Mouse (Mus musculus) heart, embryonic 11.5 days (tissue): ENCODE measurements at regions not wholly inside any gene's neighbourhood (a gene's known extent, or its start where the extent isn't known, plus 50 kb on each side); places are given as distances from the start of the nearest gene placed in this dataset.
A peak's percentile ranks its signal among the peaks of the same experiment; 100 is the strongest.

Source experiments
- ATAC-seq: fragments of 200-750 bp; cut with Nextera tagmentation; replicated peaks from 2 replicates; pipeline ENCODE4 v1.8.0; 2017; ENCODE audit warnings: moderate library complexity; ENCODE audit not compliant: insufficient number of reproducible peaks, low FRiP score, low TSS enrichment
- H3K27ac ChIP-seq: fragments of 300-500 bp; sonication (generic); 2 replicates; pipeline ENCODE4 v1.5.1; 2014; ENCODE audit warnings: mild to moderate bottlenecking, low read depth, low read length
- H3K27me3 ChIP-seq: fragments of 300-500 bp; sonication (generic); 2 replicates; pipeline ENCODE4 v1.6.1; 2014; ENCODE audit warnings: mild to moderate bottlenecking, low read length, mixed read lengths; ENCODE audit not compliant: control insufficient read depth, insufficient read depth
- H3K36me3 ChIP-seq: fragments of 300-500 bp; sonication (generic); 2 replicates; pipeline ENCODE4 v1.6.1; 2014; ENCODE audit warnings: mild to moderate bottlenecking, low read length, moderate library complexity, mixed read lengths; ENCODE audit not compliant: control insufficient read depth, insufficient read depth
- H3K4me1 ChIP-seq: fragments of 300-500 bp; sonication (generic); 2 replicates; pipeline ENCODE4 v1.6.1; 2014; ENCODE audit warnings: low read length; ENCODE audit not compliant: control insufficient read depth, insufficient read depth
- H3K4me2 ChIP-seq: fragments of 300-500 bp; sonication (generic); 2 replicates; pipeline ENCODE4 v1.6.1; 2014; ENCODE audit warnings: mild to moderate bottlenecking, moderate library complexity
- H3K4me3 ChIP-seq: fragments of 300-500 bp; sonication (generic); 2 replicates; pipeline ENCODE4 v1.5.1; 2014; ENCODE audit warnings: low read depth, low read length
- H3K9ac ChIP-seq: fragments of 300-500 bp; sonication (generic); 2 replicates; pipeline ENCODE4 v1.6.1; 2014; ENCODE audit warnings: mild to moderate bottlenecking, low read depth, low read length, moderate library complexity
- H3K9me3 ChIP-seq: fragments of 300-500 bp; sonication (generic); replicated peaks from 2 replicates; pipeline ENCODE4 v1.6.1; 2016; ENCODE audit warnings: low read length; ENCODE audit not compliant: control insufficient read depth
- WGBS: fragments of 180-500 bp; shearing (Covaris S2); extraction: QIAGEN DNeasy Blood & Tissue Kit; methylation state at CpG from one replicate; pipeline ENCODE4 v1.1.7; 2014; ENCODE audit not compliant: insufficient replicate concordance; 5-methylcytosine and 5-hydroxymethylcytosine counted together

DNA sequence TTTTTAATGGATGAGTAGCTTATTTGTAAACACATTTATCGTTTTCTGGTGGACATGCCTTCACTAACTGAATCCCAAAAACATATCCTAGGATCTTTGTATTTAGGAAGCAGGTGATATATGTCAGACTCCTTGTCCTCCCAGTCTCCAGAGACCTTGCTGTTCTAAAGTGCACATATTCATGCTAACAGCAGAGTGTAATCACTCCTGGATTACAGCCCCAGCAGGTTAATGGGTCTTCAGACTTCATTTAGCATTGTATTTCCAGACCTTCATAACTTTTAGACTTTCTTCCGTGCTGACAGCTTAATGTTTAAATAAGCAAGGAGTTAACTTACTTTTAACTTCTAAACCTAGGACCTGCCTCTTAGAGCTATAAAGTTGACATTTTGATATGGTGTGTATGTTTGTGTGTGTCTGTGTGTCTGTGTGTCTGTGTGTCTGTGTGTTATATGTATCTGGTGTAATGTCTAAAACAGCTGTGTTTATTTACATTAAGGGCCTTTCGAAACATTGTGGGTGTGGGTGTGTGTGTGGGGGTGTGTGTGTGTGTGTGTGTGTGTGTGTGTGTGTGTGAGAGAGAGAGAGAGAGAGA lies 398.3 kb downstream of the Gm4340 start:
- H3K27me3 ChIP-seq = no peaks in the 10 kb centered on the region
- WGBS = 71% methylated on average over 3 of the region's 3 CpGs
- H3K9me3 ChIP-seq = no peaks in the 10 kb centered on the region
- H3K4me3 ChIP-seq = no peak overlapping the region
- ATAC-seq = no peak
- no peaks in the 10 kb centered on the region for H3K36me3 ChIP-seq
- no peak overlapping the region for H3K9ac ChIP-seq
- H3K4me1 ChIP-seq = no peaks in the 10 kb centered on the region
- no peak overlapping the region for H3K4me2 ChIP-seq
- no peak overlapping the region for H3K27ac ChIP-seq

DNA sequence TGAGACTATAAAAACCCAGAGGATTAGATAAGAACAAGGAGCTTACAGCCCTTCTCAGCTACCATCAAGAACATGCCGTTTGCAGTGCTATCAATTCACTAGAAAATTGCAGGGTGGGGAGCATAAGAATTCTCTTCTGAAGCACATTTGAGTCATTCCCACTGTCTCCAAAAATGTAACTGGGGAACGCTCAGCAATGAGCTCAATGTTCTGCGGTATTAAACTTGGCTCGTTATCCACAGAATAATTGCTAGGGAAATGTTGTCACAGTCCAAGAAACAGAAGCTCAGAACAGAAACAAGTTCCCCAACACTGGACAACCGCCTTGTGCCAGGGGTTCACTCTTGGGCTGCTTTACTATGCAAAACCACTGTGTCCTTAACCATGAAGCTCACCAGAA lies 402.1 kb downstream of the Gm4340 start:
- H3K4me2 ChIP-seq = no peak overlapping the region

DNA sequence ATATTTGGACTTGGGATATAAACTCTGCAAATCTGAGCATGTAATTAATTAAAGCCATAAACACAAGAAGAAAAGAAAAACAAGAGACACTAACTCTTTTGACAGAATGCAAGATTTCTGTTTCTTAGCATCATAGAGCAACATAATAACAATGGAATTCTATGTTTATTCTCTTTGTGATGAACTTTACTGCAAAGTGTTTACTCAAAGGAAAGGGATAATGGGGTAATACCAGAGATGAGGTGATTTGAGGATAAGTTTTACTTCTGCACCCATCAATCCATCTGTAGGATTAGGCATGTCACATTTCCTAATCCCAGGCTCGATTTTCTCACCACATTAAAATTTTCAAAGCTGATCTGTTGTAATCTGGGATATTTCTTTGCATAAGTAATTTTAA lies 433.8 kb downstream of the Gm4340 start:
- Histone ChIP-seq H3K36me3 (no peaks in the 10 kb centered on the region), H3K27me3 (no peaks in the 10 kb centered on the region), H3K4me1 (no peaks in the 10 kb centered on the region), H3K27ac (no peak overlapping the region), H3K9ac (no peak overlapping the region), H3K4me3 (no peak overlapping the region), H3K4me2 (no peak overlapping the region), H3K9me3 (no peaks in the 10 kb centered on the region)
- 44% methylated on average over 1 of the region's 1 CpGs for WGBS
- ATAC-seq = no peak

More for the DNA sequence above, 402.1 kb downstream of the Gm4340 start:
- WGBS = 85% methylated on average over 5 of the region's 5 CpGs
- Histone ChIP-seq H3K9me3 (no peaks in the 10 kb centered on the region), H3K27me3 (no peaks in the 10 kb centered on the region), H3K4me1 (no peaks in the 10 kb centered on the region), H3K4me3 (no peak overlapping the region), H3K36me3 (no peaks in the 10 kb centered on the region), H3K9ac (no peak overlapping the region), H3K27ac (no peak overlapping the region)
- ATAC-seq = no peak

DNA sequence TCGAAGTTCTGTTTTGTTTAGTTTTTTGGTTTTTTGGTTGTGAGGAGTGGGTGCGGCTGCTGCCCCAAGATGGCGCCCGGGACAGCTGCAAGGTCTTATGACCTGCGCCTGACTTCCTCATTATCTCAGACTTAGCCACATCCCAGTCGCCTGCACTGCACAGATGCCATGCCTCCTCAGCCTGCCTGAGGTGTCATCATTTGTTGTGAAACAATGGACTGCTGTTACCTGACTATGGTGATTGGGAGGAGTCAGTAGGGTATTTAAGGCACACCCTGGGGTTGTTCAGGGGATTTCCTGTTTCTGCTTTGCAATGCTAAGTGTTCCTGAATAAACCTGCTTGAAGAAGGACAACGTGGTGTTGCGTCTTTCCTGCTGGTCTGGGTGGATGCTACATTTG lies 457.2 kb downstream of the Gm4340 start:
- WGBS = 80% methylated on average over 8 of the region's 8 CpGs
- H3K9me3 ChIP-seq = no peaks in the 10 kb centered on the region
- H3K4me1 ChIP-seq = no peaks in the 10 kb centered on the region
- H3K9ac ChIP-seq = no peak overlapping the region
- H3K27me3 ChIP-seq = no peaks in the 10 kb centered on the region
- H3K4me3 ChIP-seq = no peak overlapping the region
- no peak overlapping the region for H3K4me2 ChIP-seq
- H3K27ac ChIP-seq = no peak overlapping the region
- H3K36me3 ChIP-seq = no peaks in the 10 kb centered on the region
- no peak for ATAC-seq

DNA sequence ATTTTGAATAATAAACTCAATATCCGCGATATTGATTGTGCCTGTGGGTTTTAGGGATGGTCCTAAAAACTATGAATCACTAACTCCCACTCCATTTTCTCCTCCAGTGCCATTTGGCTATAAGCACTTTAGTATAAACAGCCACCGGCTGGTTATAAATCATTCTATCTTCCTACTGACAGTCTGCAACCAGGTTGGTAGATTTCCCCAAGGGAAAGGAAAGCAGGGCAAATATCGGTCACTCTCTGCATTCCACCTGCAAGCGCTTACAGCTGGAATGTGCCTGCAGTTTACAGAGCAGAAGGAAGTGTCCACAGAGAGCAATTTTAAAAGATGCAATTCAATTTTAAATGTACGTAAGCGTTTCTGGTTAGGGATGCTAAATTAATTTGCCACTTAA lies 466.5 kb downstream of the Gm4340 start:
- Histone ChIP-seq H3K9me3 (no peaks in the 10 kb centered on the region), H3K27me3 (no peaks in the 10 kb centered on the region), H3K27ac (no peak overlapping the region), H3K4me1 (no peaks in the 10 kb centered on the region), H3K36me3 (no peaks in the 10 kb centered on the region), H3K9ac (no peak overlapping the region), H3K4me3 (no peak overlapping the region), H3K4me2 (no peak overlapping the region)
- 57% methylated on average over 7 of the region's 7 CpGs for WGBS
- no peak for ATAC-seq

DNA sequence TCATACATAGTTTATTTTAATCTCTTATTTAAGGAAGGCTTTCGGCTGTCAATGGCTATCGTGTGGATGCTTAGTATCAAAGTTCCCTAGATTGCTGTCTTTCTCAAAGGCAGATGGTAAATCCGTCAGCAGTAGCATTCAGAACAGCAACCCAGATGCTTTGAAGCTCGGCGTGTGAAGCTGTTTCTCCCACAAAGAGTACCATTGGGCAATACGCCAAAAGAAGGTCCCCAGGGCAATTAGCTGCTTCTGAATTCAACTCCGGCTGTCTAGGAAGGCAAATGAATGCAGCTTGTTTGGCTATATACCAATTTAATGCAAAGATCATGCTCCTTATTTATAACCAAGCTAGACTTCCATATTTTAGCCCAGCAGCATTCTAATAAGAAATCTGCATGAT lies 467.8 kb downstream of the Gm4340 start:
- no peak overlapping the region for H3K9ac ChIP-seq
- no peaks in the 10 kb centered on the region for H3K9me3 ChIP-seq
- no peaks in the 10 kb centered on the region for H3K27me3 ChIP-seq
- no peak for ATAC-seq
- WGBS = 53% methylated on average over 7 of the region's 7 CpGs
- H3K4me1 ChIP-seq = no peaks in the 10 kb centered on the region
- H3K36me3 ChIP-seq = no peaks in the 10 kb centered on the region
- no peak overlapping the region for H3K4me3 ChIP-seq
- no peak overlapping the region for H3K4me2 ChIP-seq
- no peak overlapping the region for H3K27ac ChIP-seq

DNA sequence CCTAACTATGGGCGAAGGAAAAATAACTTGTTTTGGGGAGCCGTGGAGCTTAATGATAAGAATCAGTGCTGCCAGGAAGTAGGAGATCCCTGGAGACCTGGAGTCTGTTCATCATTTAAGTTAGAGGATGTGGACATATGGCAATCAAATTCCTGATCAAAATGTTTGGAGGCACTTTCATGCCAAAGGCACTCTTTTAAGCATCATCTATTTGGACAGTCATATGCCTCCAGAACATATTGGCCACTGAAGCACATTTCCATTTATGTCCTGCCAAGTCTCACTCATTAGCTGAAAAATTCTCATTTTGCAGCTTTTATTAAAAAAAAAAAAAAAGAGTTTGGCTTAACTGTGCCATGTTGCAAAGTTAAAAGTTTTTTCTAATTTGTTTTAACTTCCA lies 474.4 kb downstream of the Gm4340 start:
- Histone ChIP-seq H3K9me3 (no peaks in the 10 kb centered on the region), H3K36me3 (no peaks in the 10 kb centered on the region), H3K4me1 (no peaks in the 10 kb centered on the region), H3K4me3 (no peak overlapping the region), H3K4me2 (no peak overlapping the region), H3K27ac (no peak overlapping the region), H3K27me3 (no peaks in the 10 kb centered on the region), H3K9ac (no peak overlapping the region)
- 76% methylated on average over 2 of the region's 2 CpGs for WGBS
- ATAC-seq = no peak

DNA sequence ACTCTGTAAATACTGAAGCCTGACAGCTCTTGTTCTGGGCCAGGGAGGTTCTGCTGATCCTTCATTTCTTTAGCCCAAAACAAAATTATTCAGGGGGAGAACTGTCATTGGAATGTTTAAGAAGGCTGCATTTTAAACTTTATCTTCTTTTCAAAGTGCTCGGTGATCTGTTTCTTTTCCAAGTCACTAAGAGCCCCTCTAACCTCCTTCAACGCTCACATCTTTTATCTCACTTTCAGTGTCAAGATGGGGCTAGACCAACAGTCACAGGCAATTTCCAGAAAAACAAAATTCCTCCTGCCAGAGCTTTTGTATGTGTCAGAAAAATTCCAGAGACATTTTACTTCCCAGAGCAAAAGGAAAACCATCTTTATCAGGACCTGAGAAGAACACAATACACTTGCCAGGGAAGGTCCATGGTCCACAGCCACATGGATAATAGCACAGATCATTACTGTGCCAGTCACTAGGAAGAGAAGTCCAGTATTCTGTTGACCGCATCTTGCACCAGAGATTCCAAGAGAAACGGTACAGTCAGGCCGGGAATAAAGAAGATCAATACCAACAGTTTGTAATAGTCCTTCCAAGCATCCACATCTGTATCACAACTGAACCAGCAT lies 491.0 kb downstream of the Gm4340 start:
- Histone ChIP-seq H3K27ac (no peak overlapping the region), H3K9me3 (no peaks in the 10 kb centered on the region), H3K4me2 (no peak overlapping the region), H3K9ac (no peak overlapping the region), H3K4me3 (no peak overlapping the region), H3K4me1 (no peaks in the 10 kb centered on the region), H3K36me3 (no peaks in the 10 kb centered on the region), H3K27me3 (no peaks in the 10 kb centered on the region)
- WGBS = 30% methylated on average over 5 of the region's 5 CpGs
- ATAC-seq = 0 out of 2 replicates have a peak, but pooled peaks have one; percentile 35

DNA sequence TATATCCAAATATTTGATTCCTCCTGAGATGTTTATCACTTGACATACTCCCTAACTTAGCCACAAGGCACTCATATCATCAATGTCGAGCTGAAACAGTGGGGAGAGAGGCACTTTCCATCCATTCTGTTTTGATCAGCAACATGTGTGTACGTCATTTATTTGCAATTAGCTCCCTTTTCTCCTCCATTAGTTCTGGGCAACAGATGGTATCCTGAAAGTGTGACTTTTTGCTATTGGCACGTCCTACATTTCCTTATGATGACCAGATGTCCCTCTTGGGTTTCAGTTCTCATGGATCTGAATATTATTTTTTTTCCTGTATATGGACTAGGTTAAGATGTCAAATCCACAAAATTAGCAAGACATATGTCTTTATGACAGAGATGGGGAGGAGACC lies 492.0 kb downstream of the Gm4340 start:
- Histone ChIP-seq H3K4me1 (no peaks in the 10 kb centered on the region), H3K36me3 (no peaks in the 10 kb centered on the region), H3K27me3 (no peaks in the 10 kb centered on the region), H3K4me3 (no peak overlapping the region), H3K27ac (no peak overlapping the region), H3K4me2 (no peak overlapping the region), H3K9me3 (no peaks in the 10 kb centered on the region), H3K9ac (no peak overlapping the region)
- 75% methylated on average over 3 of the region's 3 CpGs for WGBS
- no peak for ATAC-seq
